In genomic region chr8:96929901-96930300, GRCm38 (mm10) we compare ENCODE assay signal across 12 mouse cellular contexts.
"Had no signal": no experiment of that assay in that cellular context is flagged by ENCODE, and none has a peak within 500 bp of the region (broad histone marks: within the 10 kb centered on the region; RNA-seq: fewer than 3 reads in every experiment).

No protein-coding gene starts in this region.

- DNase-seq: left cerebral cortex, postnatal 4 days; liver; liver, embryonic 13.5 days; liver, postnatal 0 days; lung, adult 18-20 months; lung, adult 2 months; lung, embryonic 14.5 days; lung, postnatal 10 days; lung, postnatal 14 days; lung, postnatal 36 days; lung, postnatal 4 days; midbrain, embryonic 14.5 days had no signal
